Mouse (Mus musculus) stomach, postnatal 0 days (tissue): ENCODE measurements at regions not wholly inside any gene's neighbourhood (a gene's known extent, or its start where the extent isn't known, plus 50 kb on each side); places are given as distances from the start of the nearest gene placed in this dataset.

Source experiments
- ATAC-seq: fragments of 200-750 bp; cut with Nextera tagmentation; 2 replicates; pipeline ENCODE4 v1.8.0; 2017; ENCODE audit not compliant: low FRiP score, low TSS enrichment
- DNase-seq: peaks from one replicate; pipeline ENCODE4 v3.0.0-alpha.2; 2016; ENCODE audit warnings: low spot score
- H3K27ac ChIP-seq: fragments of 300-500 bp; sonication (generic); replicated peaks from 2 replicates; pipeline ENCODE4 v1.5.1; 2014; ENCODE audit warnings: mild to moderate bottlenecking, control low read depth
- H3K27me3 ChIP-seq: fragments of 300-500 bp; sonication (generic); 2 replicates; pipeline ENCODE4 v1.6.1; 2014; ENCODE audit warnings: low read length; ENCODE audit not compliant: control insufficient read depth, insufficient read depth
- H3K36me3 ChIP-seq: fragments of 300-500 bp; sonication (generic); 2 replicates; pipeline ENCODE4 v1.6.1; 2014; ENCODE audit warnings: low read length, mixed read lengths; ENCODE audit not compliant: control insufficient read depth, insufficient read depth
- H3K4me1 ChIP-seq: fragments of 300-500 bp; sonication (generic); replicated peaks from 2 replicates; pipeline ENCODE4 v1.6.1; 2014; ENCODE audit warnings: antibody characterized with exemption; ENCODE audit not compliant: control insufficient read depth, insufficient read depth
- H3K4me2 ChIP-seq: fragments of 300-500 bp; sonication (generic); replicated peaks from 2 replicates; pipeline ENCODE4 v1.6.1; 2014; ENCODE audit warnings: low read depth, mild to moderate bottlenecking, control low read depth, moderate library complexity
- H3K4me3 ChIP-seq: fragments of 300-500 bp; sonication (generic); 2 replicates; pipeline ENCODE4 v1.5.1; 2014; ENCODE audit warnings: low read depth, low read length, control low read depth
- H3K9ac ChIP-seq: fragments of 300-500 bp; sonication (generic); 2 replicates; pipeline ENCODE4 v1.6.1; 2014; ENCODE audit warnings: mild to moderate bottlenecking, low read length, control low read depth, mixed read lengths
- H3K9me3 ChIP-seq: fragments of 300-500 bp; sonication (generic); 2 replicates; pipeline ENCODE4 v1.6.1; 2016; ENCODE audit warnings: low read length; ENCODE audit not compliant: control insufficient read depth
- CTCF ChIP-seq: IDR thresholded peaks from 2 replicates; pipeline ENCODE4 v1.5.1; 2016; ENCODE audit warnings: antibody characterized with exemption, low read depth, mild to moderate bottlenecking, moderate library complexity
- EP300 ChIP-seq: optimal IDR thresholded peaks from 2 replicates; pipeline ENCODE3; 2016; ENCODE audit warnings: antibody characterized with exemption
- WGBS: fragments of 180-500 bp; shearing (Covaris S2); extraction: QIAGEN DNeasy Blood & Tissue Kit; methylation state at CpG from one replicate; pipeline ENCODE4 v1.1.7; 2014; 5-methylcytosine and 5-hydroxymethylcytosine counted together

- H3K4me3 ChIP-seq, result no peak overlapping the region
- H3K27me3 ChIP-seq, result no peaks in the 10 kb centered on the region
- no peak overlapping the region for H3K27ac ChIP-seq
- H3K4me1 ChIP-seq, result no peaks in the 10 kb centered on the region
- DNase-seq, result no peak
- WGBS, result 47% methylated on average over 10 of the region's 10 CpGs
- H3K9me3 ChIP-seq, result no peaks in the 10 kb centered on the region
- ATAC-seq, result no peak
- no peak for TF ChIP-seq EP300
- no peak for TF ChIP-seq CTCF
- no peaks in the 10 kb centered on the region for H3K36me3 ChIP-seq
- H3K4me2 ChIP-seq, result no peak overlapping the region
- no peak overlapping the region for H3K9ac ChIP-seq
Measured at GRCm38 (mm10) chr4:12781969-12782904, 610.4 kb upstream of the Fam92a start.

GRCm38 (mm10) chr4:12780254-12780653 lies 608.4 kb upstream of the Fam92a start:
- WGBS, result 88% methylated on average over 2 of the region's 2 CpGs
- TF ChIP-seq CTCF (no peak), EP300 (no peak)

GRCm38 (mm10) chr4:12779211-12779610 lies 607.4 kb upstream of the Fam92a start:
- ATAC-seq, result no peak
- H3K4me1 ChIP-seq, result no peaks in the 10 kb centered on the region
- no peak overlapping the region for H3K27ac ChIP-seq
- H3K9ac ChIP-seq, result no peak overlapping the region
- no peak overlapping the region for H3K4me3 ChIP-seq
- WGBS, result 72% methylated on average over 1 of the region's 1 CpGs
- DNase-seq, result no peak
- no peak for TF ChIP-seq EP300
- TF ChIP-seq CTCF, result no peak
- H3K36me3 ChIP-seq, result no peaks in the 10 kb centered on the region
- H3K27me3 ChIP-seq, result no peaks in the 10 kb centered on the region
- no peaks in the 10 kb centered on the region for H3K9me3 ChIP-seq
- no peak overlapping the region for H3K4me2 ChIP-seq

More at GRCm38 (mm10) chr4:12780254-12780653, 608.4 kb upstream of the Fam92a start:
- H3K27me3 ChIP-seq, result no peaks in the 10 kb centered on the region
- H3K4me3 ChIP-seq, result no peak overlapping the region
- H3K4me1 ChIP-seq, result no peaks in the 10 kb centered on the region
- H3K4me2 ChIP-seq, result no peak overlapping the region
- DNase-seq (no peak), ATAC-seq (no peak)
- no peaks in the 10 kb centered on the region for H3K9me3 ChIP-seq
- no peak overlapping the region for H3K9ac ChIP-seq
- no peaks in the 10 kb centered on the region for H3K36me3 ChIP-seq
- H3K27ac ChIP-seq, result no peak overlapping the region

GRCm38 (mm10) chr4:12778163-12778562 lies 606.3 kb upstream of the Fam92a start:
- no peaks in the 10 kb centered on the region for H3K4me1 ChIP-seq
- H3K27me3 ChIP-seq, result no peaks in the 10 kb centered on the region
- TF ChIP-seq CTCF, result no peak
- no peak for TF ChIP-seq EP300
- H3K4me3 ChIP-seq, result no peak overlapping the region
- no peak overlapping the region for H3K4me2 ChIP-seq
- no peak for ATAC-seq
- no peaks in the 10 kb centered on the region for H3K9me3 ChIP-seq
- no peak overlapping the region for H3K9ac ChIP-seq
- no peak overlapping the region for H3K27ac ChIP-seq
- WGBS, result 74% methylated on average over 2 of the region's 2 CpGs
- no peaks in the 10 kb centered on the region for H3K36me3 ChIP-seq
- DNase-seq, result no peak

GRCm38 (mm10) chr4:12776217-12776578 lies 604.4 kb upstream of the Fam92a start:
- DNase-seq, result no peak
- no peak overlapping the region for H3K4me3 ChIP-seq

GRCm38 (mm10) chr4:12775524-12776216 lies 603.9 kb upstream of the Fam92a start:
- no peak overlapping the region for H3K4me3 ChIP-seq
- no peaks in the 10 kb centered on the region for H3K4me1 ChIP-seq
- no peak overlapping the region for H3K9ac ChIP-seq
- no peaks in the 10 kb centered on the region for H3K9me3 ChIP-seq
- TF ChIP-seq EP300 (no peak), CTCF (peak; percentile 54)
- H3K27me3 ChIP-seq, result no peaks in the 10 kb centered on the region
- DNase-seq, result no peak
- H3K36me3 ChIP-seq, result no peaks in the 10 kb centered on the region
- H3K27ac ChIP-seq, result no peak overlapping the region
- H3K4me2 ChIP-seq, result no peak overlapping the region
- ATAC-seq, result no peak
- 70% methylated on average over 3 of the region's 3 CpGs for WGBS

More at GRCm38 (mm10) chr4:12776217-12776578, 604.4 kb upstream of the Fam92a start:
- no peak overlapping the region for H3K4me2 ChIP-seq
- no peak for ATAC-seq
- H3K27me3 ChIP-seq, result no peaks in the 10 kb centered on the region
- 83% methylated on average over 2 of the region's 2 CpGs for WGBS
- no peak overlapping the region for H3K27ac ChIP-seq
- H3K36me3 ChIP-seq, result no peaks in the 10 kb centered on the region
- TF ChIP-seq CTCF (no peak), EP300 (no peak)
- no peaks in the 10 kb centered on the region for H3K4me1 ChIP-seq
- H3K9me3 ChIP-seq, result no peaks in the 10 kb centered on the region
- no peak overlapping the region for H3K9ac ChIP-seq
